Mouse (Mus musculus) WW6 (cell line): ENCODE measurements at regions not wholly inside any gene's neighbourhood (a gene's known extent, or its start where the extent isn't known, plus 50 kb on each side); places are given as distances from the start of the nearest gene placed in this dataset.

Experiments
- DNase-seq: peaks from one replicate; pipeline ENCODE4 v3.0.0-alpha.2; 2013; ENCODE audit warnings: low read depth, low spot score

GRCm38 (mm10) chr10:126493734-126494133, 407.4 kb downstream of the Atp23 start:
- DNase-seq = no peak

DNA sequence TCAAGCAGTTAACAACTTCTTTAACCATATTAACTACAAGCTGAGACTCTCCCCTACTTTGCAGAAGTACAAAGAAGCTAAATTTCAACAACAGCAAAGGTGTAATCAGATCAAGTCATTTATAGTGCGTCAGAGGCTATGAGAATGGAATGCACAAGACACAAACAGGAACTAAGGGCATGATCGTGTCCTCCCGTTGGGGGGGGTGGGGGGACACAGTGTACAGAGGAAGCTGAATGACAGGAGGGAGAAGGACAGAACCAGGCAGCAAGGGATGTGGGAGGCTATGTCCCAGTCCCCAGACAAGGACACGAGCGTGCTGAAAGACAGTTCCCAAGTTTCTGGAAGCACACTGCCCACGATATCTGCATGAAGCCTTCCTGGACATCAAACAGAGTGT, 408.9 kb downstream of the Atp23 start:
- no peak for DNase-seq

DNA sequence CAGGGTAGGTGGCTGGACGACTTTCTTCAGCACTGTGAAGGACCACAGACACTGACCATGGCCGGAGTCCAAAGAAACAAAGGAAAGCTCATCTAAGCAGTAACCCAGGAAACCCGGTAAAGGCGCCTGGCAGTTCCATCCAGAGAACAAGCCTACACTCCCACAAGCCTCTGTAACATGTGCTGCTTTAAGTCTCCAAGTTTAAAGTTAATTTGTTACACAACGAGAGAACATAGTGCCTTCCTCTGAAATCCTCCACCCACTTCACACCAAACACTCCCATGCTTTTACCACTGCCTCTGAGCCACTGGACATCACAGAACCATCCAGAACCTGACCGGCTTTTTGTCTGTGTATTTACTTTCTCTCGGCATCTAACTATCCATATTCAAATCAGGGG, 416.0 kb downstream of the Atp23 start:
- DNase-seq = no peak

DNA sequence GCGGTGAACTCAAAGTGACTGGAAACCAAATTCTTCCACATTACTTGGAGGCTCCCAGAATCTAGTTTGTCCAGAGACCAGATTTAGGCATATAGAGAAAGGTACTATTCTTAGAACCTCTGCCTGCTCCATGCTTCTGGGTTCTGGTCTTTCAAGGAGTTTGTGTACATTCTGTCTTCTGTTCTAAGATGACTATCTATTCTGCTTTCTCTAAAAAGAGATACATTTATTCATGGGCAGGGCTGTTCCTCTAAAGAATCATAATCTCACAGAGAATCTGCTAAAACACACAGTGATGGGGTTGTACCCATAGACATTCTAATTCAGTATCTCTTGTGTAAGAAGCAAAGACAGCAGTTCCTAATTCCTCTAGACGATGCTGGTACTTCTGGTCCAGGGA, 417.7 kb downstream of the Atp23 start:
- DNase-seq = no peak

DNA sequence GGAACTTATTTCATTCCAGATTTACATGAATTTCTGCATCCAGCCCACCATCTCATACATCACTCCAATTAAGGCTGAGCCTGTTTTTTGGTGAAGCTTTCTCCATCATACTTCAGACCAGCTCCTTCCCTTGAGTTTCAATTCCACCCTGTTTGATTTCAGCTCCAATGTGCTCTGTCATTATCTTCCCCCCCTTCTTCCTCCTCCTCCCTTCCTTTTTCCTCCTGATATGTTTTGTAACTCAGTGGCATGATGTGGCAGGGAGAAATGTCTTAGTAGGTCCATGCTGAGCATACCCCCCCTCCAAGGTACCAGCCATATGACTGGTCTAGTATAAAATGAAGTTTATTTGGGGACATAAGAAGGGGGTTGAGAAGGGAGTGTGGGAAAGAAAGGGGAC, 420.8 kb downstream of the Atp23 start:
- DNase-seq = no peak

DNA sequence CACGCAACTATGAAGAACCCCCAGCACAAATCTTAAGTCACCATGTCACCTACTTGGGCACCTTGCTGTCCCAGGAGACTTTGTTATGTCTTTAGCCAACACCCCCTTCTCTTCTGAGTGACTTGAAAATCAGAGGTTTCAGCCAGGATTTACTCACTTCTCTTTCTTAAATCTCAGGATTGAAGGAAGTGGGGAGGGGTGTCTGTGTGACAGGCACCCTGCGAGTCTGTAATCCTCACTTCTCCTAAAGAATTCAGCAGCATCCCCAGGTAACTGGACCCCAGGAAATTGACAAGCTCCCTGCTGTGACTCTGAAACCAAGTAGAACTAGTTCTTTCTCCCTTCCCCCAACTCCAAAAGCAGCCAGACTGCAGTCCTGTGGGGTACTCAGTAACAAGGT, 421.4 kb downstream of the Atp23 start:
- DNase-seq = no peak

DNA sequence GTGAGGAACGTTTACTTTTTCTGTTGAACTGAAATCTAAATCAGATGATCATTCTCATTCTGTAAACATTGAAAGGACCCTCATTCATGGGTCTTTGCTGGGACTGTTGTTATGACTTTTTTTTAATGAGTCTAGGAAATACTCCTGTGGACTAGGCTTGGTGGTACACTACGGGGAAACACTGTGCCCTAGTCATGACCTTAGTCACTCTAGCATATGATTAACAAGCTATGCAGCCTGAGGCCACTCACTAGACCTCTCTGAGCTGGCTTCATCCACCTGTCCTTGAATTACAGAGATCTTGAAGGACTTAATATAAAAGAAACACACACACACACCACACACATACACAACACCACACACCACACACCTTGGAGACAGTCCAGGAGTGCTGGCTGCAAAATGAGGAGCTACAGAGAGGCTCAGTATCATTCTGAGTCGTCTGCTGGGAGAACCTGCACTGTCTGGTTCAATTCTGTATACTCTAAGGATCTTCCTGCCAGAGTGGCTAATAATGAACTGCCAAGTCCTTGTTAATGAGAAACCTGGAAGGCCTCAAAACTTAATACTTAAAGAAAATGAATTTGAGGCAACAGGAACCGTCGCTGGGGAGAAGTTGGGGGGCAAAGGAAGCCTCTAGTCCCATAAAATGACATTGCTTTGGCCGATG, 428.0 kb downstream of the Atp23 start:
- no peak for DNase-seq

- no peak for DNase-seq
Measured at GRCm38 (mm10) chr10:126470838-126471491, 430.2 kb downstream of the Atp23 start.

GRCm38 (mm10) chr10:126462770-126463169, 438.4 kb downstream of the Atp23 start:
- no peak for DNase-seq

GRCm38 (mm10) chr10:126458523-126458922, 442.6 kb downstream of the Atp23 start:
- no peak for DNase-seq

DNA sequence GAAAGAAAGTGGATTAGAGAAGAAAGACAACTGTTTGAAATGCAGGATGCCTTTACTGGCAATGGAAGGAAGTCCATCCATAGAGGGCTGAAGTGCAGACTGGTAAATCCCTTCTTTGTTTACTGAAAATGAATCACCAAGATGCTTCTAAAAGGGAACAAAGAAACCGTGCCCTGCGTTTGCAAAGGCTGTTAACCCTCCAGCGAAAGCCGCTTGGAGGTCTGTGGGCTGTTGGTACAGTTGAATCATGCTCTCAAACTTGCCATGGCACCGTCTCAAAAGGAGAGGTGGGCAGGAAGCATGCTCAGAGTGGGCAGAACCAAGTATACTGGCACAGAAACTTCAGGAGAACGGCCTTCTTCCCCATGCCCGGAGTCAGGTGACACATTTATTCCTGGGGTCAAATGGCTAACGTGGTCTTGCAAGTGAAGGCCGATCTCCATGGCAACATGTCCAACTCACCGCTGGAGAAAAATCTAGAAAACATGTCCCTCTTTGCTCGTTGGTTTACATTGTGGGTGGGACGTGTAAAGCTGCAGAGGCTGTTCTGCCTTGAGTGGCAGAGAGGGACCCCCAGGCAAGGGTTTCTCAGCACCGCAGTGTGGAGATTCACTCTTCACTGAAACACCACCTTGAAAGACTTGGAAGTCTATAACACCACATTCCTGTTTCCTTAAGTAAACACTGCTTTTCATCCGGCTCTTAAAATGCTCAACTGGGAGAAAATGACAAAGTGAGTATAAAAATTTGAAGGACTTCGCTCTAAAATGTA, 448.2 kb downstream of the Atp23 start:
- no peak for DNase-seq

DNA sequence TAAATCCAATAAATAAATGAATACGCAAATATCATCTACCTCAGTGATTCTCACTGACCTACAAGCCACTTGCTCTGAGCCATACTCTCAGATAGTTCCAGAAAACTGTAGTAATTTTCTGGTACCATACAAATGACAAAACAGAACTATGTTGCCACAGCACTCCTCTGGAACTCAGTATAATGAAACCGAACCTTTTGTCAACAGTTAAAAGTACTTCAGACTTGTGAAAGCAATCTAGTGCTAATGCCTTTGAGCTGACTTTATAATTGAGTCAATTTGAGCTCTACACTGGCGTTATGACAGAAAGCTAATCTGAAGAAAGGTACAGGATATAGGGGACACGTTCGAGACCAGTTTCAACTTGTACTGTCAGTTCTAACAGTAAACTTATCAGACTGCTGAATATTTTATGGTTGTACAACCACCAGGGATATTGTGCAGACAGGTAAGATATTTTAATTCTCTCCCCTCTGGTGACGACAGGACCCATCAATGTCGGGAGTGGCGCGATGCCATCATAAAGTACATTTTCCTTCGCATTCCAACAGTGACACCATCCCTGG, 449.0 kb downstream of the Atp23 start:
- no peak for DNase-seq

- DNase-seq = no peak
Measured at GRCm38 (mm10) chr10:126431222-126431621, 465.3 kb downstream of the Lrig3 start.

DNA sequence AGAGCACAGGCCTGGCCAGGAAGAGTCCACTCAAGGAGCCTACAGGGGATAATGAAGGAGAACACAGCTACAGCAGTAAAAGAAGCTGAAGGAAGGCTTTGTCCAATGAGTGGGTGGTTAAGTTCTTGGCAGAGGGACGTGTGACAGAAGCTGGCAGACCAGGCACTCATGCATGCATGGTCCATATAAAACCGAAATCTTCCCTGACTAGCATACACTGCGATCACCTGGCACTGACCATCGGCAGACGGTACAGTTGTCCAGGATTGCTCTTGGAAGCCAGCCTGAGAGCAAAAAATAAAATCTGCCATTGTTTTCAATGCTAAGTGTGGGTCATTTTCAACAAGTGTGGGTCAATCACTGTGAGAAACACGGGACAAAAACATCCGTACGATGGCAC, 464.4 kb downstream of the Lrig3 start:
- no peak for DNase-seq

DNA sequence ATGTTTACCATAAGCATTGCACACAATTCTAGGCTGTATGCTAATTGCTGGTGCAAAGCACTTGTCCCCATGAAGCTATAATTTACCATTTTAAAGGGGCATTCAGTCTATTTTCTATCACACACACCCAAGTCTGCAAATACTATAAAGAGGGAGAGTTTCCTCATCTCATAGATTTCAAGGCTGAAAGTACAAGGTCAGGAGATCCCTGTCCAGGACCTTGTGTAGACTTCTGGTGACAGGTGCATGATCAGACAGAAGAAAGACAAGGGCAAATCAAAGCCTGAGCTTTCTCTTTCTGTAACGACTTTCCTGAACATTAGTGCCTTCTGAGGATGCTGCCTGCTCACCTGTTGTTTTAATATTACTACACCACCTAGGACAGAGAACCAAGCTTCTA, 463.5 kb downstream of the Lrig3 start:
- no peak for DNase-seq

DNA sequence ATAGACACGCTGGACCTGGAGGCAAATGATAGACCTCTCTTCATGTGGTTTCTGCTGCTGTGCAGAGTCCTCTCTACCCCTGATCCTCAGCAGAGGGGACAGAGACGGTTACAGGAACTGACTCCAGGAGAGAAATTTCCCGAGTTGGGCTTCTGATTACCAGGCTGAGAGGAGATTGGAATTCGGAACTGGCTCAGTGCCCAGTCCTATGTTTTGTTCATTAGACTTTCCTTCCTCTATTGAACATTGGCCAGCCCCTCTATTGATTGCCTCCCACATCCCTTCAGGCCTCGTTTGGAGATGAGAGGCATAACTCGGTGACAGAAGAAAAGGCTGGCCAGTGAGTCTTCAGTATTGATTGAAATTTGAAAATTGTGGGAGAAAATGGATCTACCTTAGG, 456.1 kb downstream of the Lrig3 start:
- DNase-seq = no peak

DNA sequence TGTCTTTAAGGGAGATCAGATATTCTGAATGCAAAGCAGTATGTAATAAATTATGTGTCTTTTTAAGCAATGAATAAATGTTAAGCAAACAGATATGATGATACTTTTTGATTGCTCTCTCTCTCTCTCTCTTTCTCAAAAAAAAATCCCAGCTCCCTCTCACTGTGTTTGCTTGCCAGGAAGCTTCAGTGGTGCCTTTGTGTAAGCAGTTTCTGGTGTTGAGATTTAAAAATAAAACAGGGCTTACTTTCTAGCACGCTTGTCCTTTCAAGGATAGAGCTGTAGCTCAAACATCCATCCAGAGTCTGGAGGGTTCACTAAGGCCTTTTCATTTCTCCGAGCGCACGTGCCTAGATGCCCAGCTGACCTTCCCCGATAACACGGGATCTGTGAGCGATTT, 447.8 kb downstream of the Lrig3 start:
- no peak for DNase-seq

GRCm38 (mm10) chr10:126392235-126392634, 426.3 kb downstream of the Lrig3 start:
- no peak for DNase-seq

DNA sequence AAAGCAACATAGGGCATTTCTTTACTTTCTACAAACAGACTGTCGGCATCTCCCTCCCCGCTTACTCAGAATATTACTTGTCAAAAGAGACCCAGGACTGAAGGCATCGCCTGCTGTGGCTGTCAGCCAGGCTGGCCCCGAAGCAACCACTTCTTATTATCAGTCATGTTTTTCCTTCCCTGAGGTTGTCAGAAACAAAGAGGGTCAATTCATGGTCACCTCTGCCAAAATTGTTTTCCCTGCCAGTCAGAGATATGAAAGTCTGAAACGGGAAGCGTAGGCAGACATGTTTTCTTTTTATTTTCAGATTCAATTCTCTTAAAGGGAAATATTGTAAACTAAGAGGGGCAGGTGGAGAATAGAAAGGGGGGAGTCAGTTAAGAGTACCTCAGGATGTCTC, 425.8 kb downstream of the Lrig3 start:
- no peak for DNase-seq

DNA sequence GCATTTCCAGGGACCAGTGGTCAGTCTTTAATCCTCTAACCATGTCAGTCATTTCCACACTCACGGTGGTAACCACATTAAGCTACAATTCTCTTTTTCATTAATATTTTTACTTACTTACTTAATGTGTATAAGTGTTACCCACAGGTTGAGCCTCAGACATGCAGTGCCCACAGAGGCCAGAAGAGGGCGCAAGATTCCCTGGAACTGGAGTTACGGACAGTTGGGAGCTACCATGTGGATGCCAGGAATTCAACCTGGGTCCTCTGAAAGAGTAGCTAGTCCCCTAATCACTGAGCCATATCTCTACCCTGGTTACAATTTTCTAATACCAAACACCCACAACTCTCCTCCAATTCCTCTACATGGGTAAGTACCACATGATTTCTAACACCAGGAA, 420.5 kb downstream of the Lrig3 start:
- DNase-seq = peak; percentile 16

DNA sequence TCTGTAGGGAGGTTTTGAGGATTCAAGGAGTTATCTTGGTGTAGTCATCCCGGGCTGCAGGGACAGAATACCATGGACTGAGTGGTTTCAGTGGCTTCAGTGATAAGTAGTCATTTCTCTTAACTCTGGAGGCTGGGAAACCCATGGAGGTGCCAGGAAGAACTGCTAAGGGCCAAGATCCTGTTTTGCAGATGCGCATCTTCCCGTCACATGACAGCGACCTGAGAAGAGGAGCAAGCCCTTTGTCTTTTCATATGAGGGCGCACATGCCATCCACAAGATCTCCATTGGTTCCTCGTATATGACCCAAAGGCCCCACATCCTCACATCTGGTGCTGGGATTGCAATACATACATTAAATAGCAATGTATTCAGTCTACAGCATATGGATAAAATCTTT, 419.7 kb downstream of the Lrig3 start:
- no peak for DNase-seq

DNA sequence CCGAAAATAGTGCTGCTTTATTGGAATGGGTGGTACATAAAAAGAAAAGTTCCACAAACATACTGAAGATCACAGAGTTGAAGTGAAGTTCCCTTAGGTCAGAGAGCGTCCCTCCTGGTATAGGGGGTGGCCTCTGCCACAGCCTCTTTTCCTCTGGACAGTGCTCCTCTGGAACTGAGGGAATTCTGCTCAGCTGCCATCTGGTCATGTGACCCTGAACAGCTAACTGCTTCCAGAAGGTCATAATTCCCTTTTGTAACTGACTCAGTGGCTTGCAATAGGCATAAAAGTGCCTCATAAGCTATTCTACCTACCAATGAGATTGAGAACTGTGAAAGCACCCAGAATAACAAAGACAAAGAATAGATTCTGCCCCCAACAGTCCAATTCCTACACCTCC, 414.4 kb downstream of the Lrig3 start:
- no peak for DNase-seq

DNA sequence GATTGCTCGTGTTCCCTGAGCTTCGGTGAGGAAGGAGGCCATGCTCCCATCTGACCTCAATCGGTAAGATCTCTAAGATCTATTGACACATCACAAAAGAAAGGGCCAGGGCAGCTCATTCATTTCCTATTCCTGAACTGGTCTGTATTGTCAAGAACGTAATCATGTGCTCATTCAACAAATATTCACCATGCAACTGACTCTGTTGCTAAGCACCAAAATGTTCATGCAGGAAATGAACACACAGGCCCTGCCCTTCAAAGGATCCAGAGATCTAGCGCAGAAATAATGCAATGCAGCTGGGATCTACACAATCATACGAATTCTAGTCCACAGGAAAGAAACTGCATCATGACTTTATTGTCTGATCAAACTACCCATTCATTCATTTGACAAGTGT, 413.3 kb downstream of the Lrig3 start:
- DNase-seq = no peak
